Mouse (Mus musculus) WW6 (cell line): ENCODE data around the gene Etl4.

ENCODE experiments used
- DNase-seq: peaks from one replicate; pipeline ENCODE4 v3.0.0-alpha.2; 2013; ENCODE audit warnings: low read depth, low spot score

The Etl4 gene

DNA sequence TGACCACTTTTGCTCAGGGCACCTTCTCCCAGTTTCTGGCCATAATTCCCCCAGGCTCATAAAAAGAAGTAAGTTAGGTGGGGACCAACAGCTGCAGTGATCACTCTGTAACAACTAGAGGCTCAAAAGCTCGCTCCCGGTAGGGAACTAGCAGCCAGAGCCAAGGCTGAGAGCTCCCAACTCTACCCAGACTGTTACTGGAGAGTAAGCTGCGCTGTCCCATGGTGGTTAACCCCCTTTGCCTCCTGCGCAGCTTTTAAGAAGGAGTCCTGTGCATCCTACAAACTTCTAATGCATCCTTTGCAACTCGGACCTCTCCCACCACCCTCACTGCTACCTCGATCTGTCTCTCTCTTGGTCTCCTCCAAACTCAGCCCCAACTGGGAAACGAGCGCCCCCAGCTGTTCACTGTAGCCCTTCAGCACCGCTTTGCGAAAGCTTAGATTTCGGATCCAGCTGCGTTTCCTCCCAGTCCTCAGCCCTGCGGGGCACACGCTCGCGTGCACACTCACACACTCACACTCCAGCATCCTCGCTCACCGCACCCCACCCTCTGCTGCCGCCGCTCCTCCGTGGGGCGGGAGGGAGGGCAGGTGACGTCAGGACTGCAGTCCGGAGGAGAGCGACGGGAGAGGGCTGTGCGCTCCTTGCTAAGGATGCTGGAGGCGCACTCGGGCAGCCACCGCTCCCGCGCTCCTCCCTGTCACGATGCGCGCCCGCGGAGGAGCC, at the start of gene Etl4:
Gene Etl4 (plus strand): TSS at position 610 of the 729 bp plus-strand sequence.
- peak; percentile 63 for DNase-seq

DNA sequence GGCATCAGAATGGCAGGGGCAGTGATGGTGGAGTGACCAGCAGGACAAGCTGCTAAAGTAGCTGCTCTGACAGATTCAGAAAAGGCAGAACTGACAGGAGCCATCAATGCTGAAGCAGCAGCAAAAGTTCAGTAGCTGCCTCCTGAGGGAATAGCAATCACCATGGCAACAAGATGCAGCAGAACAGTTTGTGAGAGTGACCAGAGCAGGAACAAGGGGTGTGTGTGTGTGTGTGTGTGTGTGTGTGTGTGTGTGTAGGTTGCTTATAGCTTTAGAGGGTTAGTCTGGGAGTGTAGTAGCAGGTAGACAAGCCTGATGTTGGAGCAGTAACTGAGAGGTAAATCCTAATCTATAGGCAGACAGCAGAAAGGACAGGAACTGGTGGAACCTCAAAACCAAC, 40.4 kb upstream of the Etl4 start:
- no peak for DNase-seq

GRCm38 (mm10) chr2:19871881-19872280, 37.7 kb upstream of the Etl4 start:
- no peak for DNase-seq

- no peak for DNase-seq
Measured at GRCm38 (mm10) chr2:19890875-19891274, 18.7 kb upstream of the Etl4 start.

DNA sequence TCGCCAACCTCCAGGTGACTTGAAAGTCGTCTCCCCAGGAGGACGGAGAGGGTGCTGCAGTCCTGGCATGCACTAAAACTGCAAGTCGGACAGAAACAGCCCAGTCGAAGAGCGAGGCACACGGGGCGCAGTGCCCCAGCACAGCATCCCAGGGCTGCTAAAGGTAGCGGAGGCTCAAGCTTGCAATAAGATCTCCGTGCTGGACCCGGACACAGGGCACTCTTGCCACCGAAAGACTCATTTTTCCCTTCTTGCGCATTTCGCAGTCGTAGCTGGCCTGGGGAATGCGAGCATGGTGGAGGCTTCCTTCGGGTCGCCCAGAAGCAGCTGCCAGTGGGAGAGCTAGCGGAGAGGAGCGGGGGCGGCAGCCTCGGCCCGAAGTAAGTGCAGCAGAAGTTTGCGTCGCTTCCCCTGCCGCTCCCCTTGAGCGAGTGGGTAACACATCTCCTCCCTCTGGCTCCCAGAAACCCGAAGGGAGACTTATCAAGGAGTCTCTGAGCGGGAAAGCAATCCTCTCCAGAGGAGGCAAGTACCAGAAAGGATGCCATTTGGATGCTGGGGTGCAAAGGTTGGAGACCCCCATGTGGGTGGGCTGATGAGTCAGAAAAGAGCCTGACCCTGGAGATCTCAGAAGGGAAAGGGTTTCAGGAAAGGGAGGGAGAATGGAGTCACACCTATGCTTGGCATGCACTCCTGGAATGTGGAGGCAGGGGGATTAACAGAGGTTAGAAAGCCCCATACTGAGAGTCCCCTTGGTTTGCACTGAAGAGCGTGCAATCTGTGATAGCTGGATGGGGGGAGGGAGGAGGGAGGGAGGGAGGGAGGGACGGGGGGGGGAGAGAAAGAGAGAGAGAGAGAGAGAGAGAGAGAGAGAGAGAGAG, 560 bp downstream of the Etl4 start:
- peak; percentile 28 for DNase-seq

GRCm38 (mm10) chr2:19910781-19911175, 1.2 kb downstream of the Etl4 start:
- DNase-seq: no peak

DNA sequence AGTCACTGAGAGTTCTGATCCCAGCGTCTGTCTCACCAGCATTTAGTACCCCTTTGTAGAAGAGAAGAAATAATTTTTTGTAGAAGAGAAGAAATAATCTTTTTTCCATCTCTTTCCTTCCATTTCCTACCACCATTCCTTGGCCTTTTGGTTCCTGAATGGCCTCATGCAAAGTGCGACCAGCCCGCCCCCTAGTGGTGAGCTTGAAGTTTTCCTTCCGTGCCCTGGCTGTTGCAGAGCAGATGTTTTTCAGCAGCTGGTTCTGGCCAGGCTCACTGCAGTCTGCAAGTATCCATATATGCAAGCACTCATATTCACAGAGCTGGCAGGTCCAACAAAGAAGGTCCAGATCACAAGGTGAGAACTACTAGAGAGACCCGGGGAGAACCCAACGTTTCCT, 9.6 kb downstream of the Etl4 start:
- DNase-seq: no peak

- DNase-seq: no peak
Measured at GRCm38 (mm10) chr2:19930009-19930408, 20.4 kb downstream of the Etl4 start.

DNA sequence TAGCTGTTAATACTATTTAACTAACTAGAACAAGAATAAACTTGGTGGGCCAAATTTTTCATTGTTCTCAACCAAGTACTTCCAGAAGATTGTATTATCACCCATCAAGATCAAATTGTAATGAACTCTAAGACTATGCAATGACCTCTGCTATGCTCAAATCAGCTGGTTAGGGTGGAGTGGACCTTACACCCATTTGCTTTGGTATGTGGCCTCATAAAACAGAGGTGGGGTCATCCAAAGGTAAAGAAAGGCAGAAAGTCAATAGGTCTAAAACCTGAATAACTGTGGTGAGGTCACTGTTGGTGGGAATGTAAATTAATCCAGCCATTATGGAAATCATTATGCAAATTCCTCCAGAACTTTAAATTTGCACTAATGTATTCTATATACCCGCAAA, 24.3 kb downstream of the Etl4 start:
- no peak for DNase-seq

GRCm38 (mm10) chr2:19945205-19945604, 35.6 kb downstream of the Etl4 start:
- DNase-seq: no peak

DNA sequence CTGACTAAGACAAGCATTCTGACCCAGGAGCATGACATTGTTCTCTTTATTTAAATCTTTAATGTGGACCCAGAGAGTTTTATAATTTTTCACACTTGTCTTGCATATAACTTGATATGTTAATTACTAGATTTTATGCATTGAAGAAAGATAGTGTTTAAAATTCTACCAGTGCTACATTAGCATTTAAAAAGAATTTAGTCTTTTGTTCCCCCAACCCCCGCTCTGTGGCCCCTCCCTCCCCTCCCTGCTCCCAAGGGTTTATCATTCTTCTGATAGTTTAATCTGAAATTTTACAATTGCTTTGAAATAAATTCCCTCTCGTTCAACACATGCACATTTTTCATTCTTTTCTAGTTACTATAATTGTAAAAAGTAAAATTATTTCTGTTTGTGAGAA, 43.4 kb downstream of the Etl4 start:
- DNase-seq: no peak

GRCm38 (mm10) chr2:19966445-19966844, 56.9 kb downstream of the Etl4 start:
- DNase-seq: peak; percentile 22

DNA sequence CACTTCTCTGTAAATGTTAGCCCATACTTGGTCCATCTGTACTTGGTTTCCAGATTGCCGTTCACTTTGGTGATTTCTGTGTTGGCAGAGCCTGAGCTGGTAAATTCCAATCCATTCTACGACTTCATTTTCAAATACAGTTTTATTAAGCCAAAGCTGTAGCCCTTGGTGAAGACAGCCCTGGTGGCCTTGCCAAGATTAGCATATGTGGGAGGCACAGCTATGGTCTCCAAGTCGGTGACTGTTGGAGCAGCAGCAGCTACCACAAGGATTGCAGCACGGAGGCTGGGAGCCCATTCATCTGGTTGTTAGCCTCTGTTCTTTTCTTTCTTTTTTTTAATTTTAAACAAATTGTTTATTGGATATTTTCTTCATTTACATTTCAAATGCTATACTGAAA, 128.1 kb downstream of the Etl4 start:
- no peak for DNase-seq

DNA sequence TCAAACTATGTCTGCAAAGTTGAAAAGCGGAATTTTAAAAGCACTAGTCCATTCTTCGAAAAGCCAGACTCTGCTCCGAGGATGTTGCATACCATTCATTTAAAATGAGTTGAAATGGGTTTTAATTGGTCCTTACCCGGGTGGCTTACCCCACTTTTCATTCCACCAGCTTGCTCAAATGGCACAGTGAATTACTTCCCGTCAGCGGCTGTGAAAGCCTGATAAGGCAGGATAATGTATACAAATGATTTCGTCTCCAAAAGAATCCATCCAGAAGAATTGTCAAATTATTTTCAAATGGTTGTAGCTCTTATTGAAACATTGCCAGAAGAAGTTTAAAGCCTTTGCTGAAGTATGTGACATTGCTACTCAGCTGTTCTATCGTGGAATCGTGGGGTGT, 162.8 kb downstream of the Etl4 start:
- no peak for DNase-seq

DNA sequence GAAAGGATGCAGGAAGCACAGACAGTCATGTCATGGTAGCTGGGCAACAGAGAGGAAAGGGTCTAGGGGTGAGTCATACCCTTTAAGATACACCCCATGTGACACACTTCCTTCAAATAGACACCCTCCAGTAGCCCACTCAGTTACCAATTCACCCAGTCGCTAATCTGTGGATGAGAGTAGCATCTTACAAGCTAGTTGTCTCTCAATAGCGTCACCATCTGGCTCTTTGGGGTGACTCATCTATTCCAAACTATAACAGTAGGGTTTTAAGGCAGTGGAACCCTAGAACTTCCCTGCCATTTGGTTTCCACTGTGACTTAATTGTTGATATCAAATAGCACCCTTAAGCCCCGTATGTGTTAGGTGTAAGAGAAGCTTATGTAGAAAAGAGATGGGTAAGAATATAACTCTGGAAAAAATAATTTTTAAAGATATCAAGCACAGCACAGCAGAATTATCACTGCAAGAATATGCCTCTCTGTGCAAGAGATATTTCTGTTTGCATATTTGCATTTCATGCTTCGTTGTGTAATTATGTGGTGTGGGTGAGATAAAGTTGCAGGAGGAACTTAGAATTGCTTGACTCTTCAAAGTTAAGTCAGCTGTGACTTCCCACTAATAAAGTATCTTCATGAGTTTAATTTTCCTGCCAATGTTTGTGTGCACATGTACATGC, 166.7 kb downstream of the Etl4 start:
- no peak for DNase-seq

- DNase-seq: no peak
Measured at GRCm38 (mm10) chr2:20084781-20085180, 175.2 kb downstream of the Etl4 start.

DNA sequence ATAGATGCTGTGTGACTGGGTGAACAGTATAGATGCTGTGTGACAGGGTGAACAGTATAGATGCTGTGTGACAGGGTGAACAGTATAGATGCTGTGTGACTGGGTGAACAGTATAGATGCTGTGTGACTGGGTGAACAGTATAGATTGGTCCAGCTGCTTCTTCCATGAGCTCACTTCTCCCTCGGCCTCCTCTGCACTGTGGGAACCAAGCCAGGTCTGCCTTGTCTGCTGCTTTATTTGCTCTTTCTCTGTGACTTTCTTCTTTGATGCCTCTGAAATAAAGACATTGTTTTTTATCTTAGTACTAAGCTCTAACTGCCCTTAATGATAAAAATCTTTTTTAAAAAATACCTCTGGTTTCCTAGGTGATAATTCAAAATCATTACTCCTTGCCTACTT, 195.9 kb downstream of the Etl4 start:
- DNase-seq: no peak

DNA sequence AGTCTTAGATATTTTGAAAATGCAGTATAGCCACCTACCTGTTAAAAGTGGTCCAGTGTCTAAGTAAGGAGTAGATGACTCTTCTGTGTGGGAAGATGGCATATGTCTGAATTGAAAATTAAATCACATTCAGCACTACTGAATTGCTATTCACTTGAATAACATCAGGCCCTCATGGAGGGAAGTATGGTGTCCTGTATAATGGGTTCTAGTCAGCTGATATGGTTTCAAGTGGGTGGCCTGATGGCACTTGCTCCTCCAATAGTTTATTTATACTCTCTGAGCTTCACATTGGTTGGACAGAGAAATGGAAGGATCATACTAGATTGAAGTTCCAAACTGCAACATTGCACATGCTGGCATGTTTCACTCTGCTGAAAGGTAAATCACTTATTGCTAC, 202.1 kb downstream of the Etl4 start:
- DNase-seq: no peak

GRCm38 (mm10) chr2:20125914-20126313, 216.3 kb downstream of the Etl4 start:
- DNase-seq: no peak

- no peak for DNase-seq
Measured at GRCm38 (mm10) chr2:20131792-20132191, 222.2 kb downstream of the Etl4 start.

- no peak for DNase-seq
Measured at GRCm38 (mm10) chr2:20138426-20138825, 228.8 kb downstream of the Etl4 start.

- no peak for DNase-seq
Measured at GRCm38 (mm10) chr2:20145368-20145767, 235.8 kb downstream of the Etl4 start.
